Mouse (Mus musculus) bone marrow macrophage, adult 2 months (primary cell): ENCODE results near the gene Trim47.

Source experiments
- CTCF ChIP-seq: IDR thresholded peaks from 2 replicates; pipeline ENCODE4 v1.5.1; 2012; ENCODE audit warnings: low read depth, mild to moderate bottlenecking, low read length, moderate library complexity
- POLR2A ChIP-seq: IDR thresholded peaks from 2 replicates; pipeline ENCODE4 v1.6.1; 2012; ENCODE audit warnings: mild to moderate bottlenecking, low read depth, low read length, borderline replicate concordance

DNA sequence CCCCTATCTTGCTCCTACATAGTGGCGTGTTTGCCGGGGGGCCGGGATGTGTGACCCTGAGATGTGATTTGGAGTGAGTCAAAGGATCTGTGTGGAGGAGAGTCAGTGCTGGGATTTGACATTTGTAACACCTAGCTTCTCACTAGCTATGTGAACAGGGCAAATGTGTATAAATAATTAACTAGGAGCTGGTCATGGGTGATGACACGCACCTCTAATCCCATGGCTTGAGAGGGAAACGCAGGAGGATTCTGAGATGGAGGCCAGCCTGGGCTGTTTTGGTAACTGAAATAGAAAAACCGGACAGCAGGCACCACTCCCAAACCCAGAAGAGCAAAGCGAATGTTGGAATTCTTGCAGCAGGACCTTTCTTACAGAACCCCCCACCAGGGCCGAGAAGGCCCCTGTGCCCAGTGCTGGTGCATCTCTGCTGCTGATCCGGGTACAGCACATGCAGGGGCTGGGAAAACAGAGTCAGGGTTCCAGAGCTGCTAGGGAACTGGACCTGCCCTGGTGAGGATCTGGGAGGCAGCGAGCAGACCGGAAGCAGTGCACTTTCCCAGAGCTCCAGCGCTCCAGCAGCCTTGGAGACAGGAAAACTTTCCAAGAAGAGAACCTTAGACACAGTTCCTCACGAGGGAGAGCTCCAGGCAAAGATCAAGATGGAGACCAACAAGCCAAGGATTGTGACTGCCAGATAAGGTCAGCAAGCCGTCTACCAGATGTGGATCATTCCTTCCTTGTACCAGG, 28.1 kb downstream of the Trim47 start:
- TF ChIP-seq POLR2A = no peak
- TF ChIP-seq CTCF = no peak
